Comparison of ENCODE assay signal across 13 mouse cellular contexts in the genomic region with DNA sequence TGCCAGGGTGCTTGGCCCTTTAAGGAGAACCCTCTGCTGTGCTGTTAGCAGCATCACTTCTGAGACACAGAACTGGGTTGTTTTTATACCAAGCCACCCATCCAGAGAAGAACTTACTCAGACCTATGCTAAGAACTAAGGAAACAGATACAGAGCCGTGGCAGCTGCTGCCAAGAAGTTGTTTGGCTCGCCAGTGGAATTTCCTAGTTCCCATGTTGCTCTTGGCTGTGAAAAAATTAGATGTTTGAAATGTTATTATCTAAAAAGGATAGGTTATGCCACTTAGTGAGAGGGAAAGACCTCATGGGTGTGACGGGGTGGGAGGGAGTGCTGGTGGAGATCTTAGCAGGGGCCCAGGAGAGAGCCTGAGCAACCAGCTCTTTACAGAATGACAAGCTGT. TPM values are rescaled to one million over a fixed set of nuclear protein-coding genes. Genes with fewer than 3 reads are reported as not detected.
DNase-seq lines count a peak whose midpoint lies in the region; ATAC-seq lines count a peak whose summit lies in the region.
"Had no signal": no experiment of that assay in that cellular context is flagged by ENCODE, and none has a peak within 500 bp of the region (broad histone marks: within the 10 kb centered on the region; RNA-seq: fewer than 3 reads in every experiment).

No protein-coding gene starts in this region.

- DNase-seq in frontal cortex, postnatal 25 days (ENCODE audit: low spot score in 2 of 2): no peak
- DNase-seq in urinary bladder, postnatal 14 days (ENCODE audit: low spot score): peak; percentile 8
- no peak for DNase-seq in urinary bladder, adult 2 months (ENCODE audit: low spot score)
- peak; percentile 29 to 45 for DNase-seq in kidney, postnatal 25 days
- peak; percentile 8 for DNase-seq in skeletal muscle tissue, adult 2 months (ENCODE audit: low read depth, low spot score)
- no peak for DNase-seq in right cerebral cortex, postnatal 10 days (ENCODE audit: low spot score in 2 of 2)
- DNase-seq in adrenal gland, postnatal 25 days: no peak
- DNase-seq: adrenal gland, postnatal 14 days; cerebellum, adult 11-12 months; liver, postnatal 0 days had no signal

- peak; percentile 50 for ATAC-seq in frontal cortex, adult (ENCODE audit: low TSS enrichment)
- ATAC-seq: intestine, embryonic 15.5 days; liver, postnatal 0 days; midbrain, embryonic 16.5 days had no signal

RNA-seq across cellular contexts. Expression of a gene that starts 52.1 kb away (rescaled TPM):
- polyA plus RNA-seq in urinary bladder, adult 2 months (2012; rRNA removed): 7.3 and 7.5 TPM in 2 replicates
- total RNA-seq in adrenal gland, postnatal 25 days (2021): 13.8 and 24.4 TPM in 2 replicates

RNA-seq across cellular contexts. Expression of a gene that starts 54.1 kb away (rescaled TPM):
- 108 and 144 TPM in 2 replicates for polyA plus RNA-seq in urinary bladder, adult 2 months (2012; rRNA removed)
- 154 and 197 TPM in 2 replicates for total RNA-seq in adrenal gland, postnatal 25 days (2021)

Comparison
In these comparisons a context has a peak if more than half of its experiments do, and no peak if none do; other contexts are left out.
1. DNase-seq: peak in urinary bladder, postnatal 14 days (single experiment), kidney, postnatal 25 days (2 of 2) and skeletal muscle tissue, adult 2 months (single experiment); none in frontal cortex, postnatal 25 days (0 of 2), urinary bladder, adult 2 months (single experiment), right cerebral cortex, postnatal 10 days (0 of 2) and adrenal gland, postnatal 25 days (single experiment).